Mouse (Mus musculus): ENCODE results near the gene Wdr90. TPM values are rescaled to one million over a fixed set of nuclear protein-coding genes. Genes with fewer than 3 reads are reported as not detected.

Wdr90 gene
- total and polyA plus RNA-seq, 2 experiments from 2014 or later: 14.2 to 36.2 TPM

DNA sequence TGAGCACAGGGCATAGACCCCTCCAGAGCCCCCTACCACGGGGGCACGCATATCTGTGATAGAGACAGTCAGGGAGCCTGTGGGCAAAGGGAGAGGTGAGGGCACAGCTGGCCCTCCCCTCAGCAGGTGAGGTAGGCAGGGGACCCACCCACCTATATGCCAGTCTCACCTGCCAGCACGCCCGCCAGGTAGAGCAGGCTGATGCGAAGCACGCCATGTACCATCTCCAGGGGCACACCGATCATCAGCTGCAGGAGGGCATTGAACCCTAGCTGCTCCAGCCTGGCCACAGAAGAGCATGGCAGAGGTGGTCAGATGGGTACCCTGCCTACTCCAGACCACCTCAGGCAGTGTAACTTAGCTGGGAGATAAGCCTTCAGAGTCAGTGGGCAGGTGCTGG lies 26.0 kb downstream of the Wdr90 start:
- 92% methylated on average over 7 of the region's 7 CpGs for WGBS
- Histone ChIP-seq H3K9ac (replicated peaks; ENCODE audit: low read length, poor library complexity, severe bottlenecking) (no peak overlapping the region), H3K36me3 (ENCODE audit: insufficient read depth, low read length) (peaks cover 41% of the 10 kb centered on the region), H3K9me3 (ENCODE audit: low read length) (no peaks in the 10 kb centered on the region), H3K27ac (ENCODE audit: low read depth, low read length) (no peak overlapping the region), H3K27me3 (ENCODE audit: insufficient read depth, low read length) (no peaks in the 10 kb centered on the region), H3K4me2 (ENCODE audit: low read depth, low read length, poor library complexity, severe bottlenecking) (peak overlapping the region; percentile 76), H3K4me1 (ENCODE audit: insufficient read depth, low read length) (peaks cover 35% of the 10 kb centered on the region), H3K4me3 (ENCODE audit: low read depth, low read length) (no peak overlapping the region)
- no peak for TF ChIP-seq CTCF (IDR thresholded peaks at IDR 0.05)
- DNase-seq (ENCODE audit: low spot score): no peak
- ATAC-seq (ENCODE audit: low FRiP score): no peak

DNA sequence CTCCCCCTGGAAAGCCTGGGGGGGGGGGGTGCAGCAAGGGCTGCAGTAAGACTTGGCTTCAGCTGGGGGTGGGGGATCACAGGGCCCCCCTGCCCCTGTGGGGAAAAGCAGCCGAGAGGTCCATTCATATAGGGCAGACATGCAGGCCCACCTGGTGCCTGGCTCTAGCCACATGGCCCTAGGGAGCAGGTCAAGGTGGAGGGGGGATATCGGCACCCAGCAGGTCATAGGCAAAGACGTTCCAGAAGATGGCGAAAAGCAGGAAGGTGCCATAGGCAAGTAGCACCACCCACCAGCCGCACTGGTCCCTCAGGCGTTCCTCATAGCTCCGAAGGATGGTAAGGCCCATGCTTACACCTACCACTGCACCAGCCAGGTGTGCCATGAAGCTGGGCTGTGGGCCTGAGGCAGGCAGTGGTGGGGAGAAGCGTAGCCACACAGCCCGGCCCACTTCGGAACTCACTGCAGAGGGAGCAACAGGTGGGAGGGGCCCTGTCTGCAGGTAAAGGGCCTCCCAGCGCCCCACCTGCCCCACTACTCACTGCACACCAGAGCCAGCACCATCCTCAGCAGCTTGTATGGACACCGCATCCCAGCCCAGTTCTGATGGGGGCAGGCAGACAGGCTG lies 26.6 kb downstream of the Wdr90 start:
- Histone ChIP-seq H3K27ac (ENCODE audit: low read depth, low read length) (peak overlapping the region; percentile 32; the same call in 1 of the 2 replicates), H3K9ac (replicated peaks; ENCODE audit: low read length, poor library complexity, severe bottlenecking) (0 out of 2 replicates have a peak overlapping the region, but pooled peaks have one; percentile 29), H3K4me1 (ENCODE audit: insufficient read depth, low read length) (peaks cover 40% of the 10 kb centered on the region), H3K27me3 (ENCODE audit: insufficient read depth, low read length) (no peaks in the 10 kb centered on the region), H3K4me2 (ENCODE audit: low read depth, low read length, poor library complexity, severe bottlenecking) (peak overlapping the region; percentile 76), H3K9me3 (ENCODE audit: low read length) (no peaks in the 10 kb centered on the region), H3K4me3 (ENCODE audit: low read depth, low read length) (peak overlapping the region; percentile 81; the same call in 1 of the 2 replicates), H3K36me3 (ENCODE audit: insufficient read depth, low read length) (peaks cover 42% of the 10 kb centered on the region)
- 87% methylated on average over 12 of the region's 12 CpGs for WGBS
- TF ChIP-seq CTCF (IDR thresholded peaks at IDR 0.05): no peak
- ATAC-seq (ENCODE audit: low FRiP score) (no peak), DNase-seq (ENCODE audit: low spot score) (no peak)

DNA sequence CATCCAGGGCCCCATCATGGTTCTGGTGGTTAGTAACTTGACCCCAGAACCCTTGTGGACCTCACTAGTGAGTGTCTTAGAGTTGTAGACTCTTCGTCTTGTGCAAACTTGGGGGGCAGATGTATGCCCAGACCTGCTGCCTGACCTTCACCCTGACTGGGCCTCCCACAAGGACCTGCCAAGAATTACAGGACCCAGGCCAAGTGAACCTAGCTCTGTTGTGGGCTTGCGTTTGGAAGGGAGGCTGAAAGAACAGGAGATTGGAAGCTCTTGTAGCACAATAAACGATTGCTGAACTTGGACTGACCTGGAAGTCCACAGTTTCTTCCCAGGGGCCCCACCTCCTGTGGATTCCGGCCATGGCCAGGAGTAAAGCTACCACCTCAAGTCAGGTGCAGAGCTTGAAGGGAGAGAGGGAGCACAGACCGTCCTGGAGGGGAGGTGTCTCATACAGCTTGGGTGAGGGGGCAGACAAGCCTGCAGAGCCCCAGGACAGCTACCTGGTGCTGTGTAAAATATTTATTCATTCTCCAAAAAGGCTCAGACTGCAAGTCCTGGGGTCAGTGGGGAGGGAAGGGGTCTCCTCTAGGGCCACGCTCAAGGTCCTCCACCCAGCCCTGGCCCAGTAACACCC lies 27.2 kb downstream of the Wdr90 start:
- Histone ChIP-seq H3K27me3 (ENCODE audit: insufficient read depth, low read length) (no peaks in the 10 kb centered on the region), H3K36me3 (ENCODE audit: insufficient read depth, low read length) (peaks cover 36% of the 10 kb centered on the region), H3K27ac (ENCODE audit: low read depth, low read length) (peak overlapping the region; percentile 96; the same call in 1 of the 2 replicates), H3K4me2 (ENCODE audit: low read depth, low read length, poor library complexity, severe bottlenecking) (peak overlapping the region; percentile 76), H3K9me3 (ENCODE audit: low read length) (no peaks in the 10 kb centered on the region), H3K4me1 (ENCODE audit: insufficient read depth, low read length) (peaks cover 43% of the 10 kb centered on the region), H3K4me3 (ENCODE audit: low read depth, low read length) (peak overlapping the region; percentile 81), H3K9ac (replicated peaks; ENCODE audit: low read length, poor library complexity, severe bottlenecking) (peak overlapping the region; percentile 86)
- DNase-seq (ENCODE audit: low spot score): no peak
- no peak for TF ChIP-seq CTCF (IDR thresholded peaks at IDR 0.05)
- 53% methylated on average over 6 of the region's 6 CpGs for WGBS
- no peak for ATAC-seq (ENCODE audit: low FRiP score)

DNA sequence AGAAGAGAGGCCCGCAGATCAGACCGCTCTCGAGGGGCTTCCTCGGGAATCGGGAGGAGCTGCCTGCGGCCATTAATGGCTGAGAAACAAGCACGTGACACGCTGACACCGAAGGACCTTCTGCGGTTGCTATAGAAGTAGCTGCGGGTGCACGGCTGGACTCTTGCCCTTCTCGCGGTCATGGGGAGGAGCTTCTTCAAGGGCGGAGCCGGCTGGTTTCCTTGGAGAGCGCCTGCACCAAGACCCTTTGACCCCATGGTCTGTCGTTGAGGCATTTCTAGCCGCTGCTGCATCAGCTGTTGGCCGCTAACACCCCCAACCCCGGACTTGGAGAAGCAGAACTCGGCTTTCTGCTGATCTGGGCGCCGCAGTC lies 28.0 kb downstream of the Wdr90 start, which contains the start of gene Stub1:
Gene Stub1, minus strand, starts transcription at position 114 of the 373 bp plus-strand sequence.
- H3K4me2 ChIP-seq (ENCODE audit: low read depth, low read length, poor library complexity, severe bottlenecking): peak within 1 kb of the TSS; percentile 76
- DNase-seq (ENCODE audit: low spot score): peak; percentile 94
- H3K36me3 ChIP-seq (ENCODE audit: insufficient read depth, low read length): peaks cover 33% of the 10 kb centered on the region
- peak within 1 kb of the TSS; percentile 96 for H3K27ac ChIP-seq (ENCODE audit: low read depth, low read length)
- peak; percentile 54 for ATAC-seq (ENCODE audit: low FRiP score)
- TF ChIP-seq CTCF (IDR thresholded peaks at IDR 0.05): no peak
- under 1% methylated on average over 24 of the region's 24 CpGs for WGBS
- peaks cover 43% of the 10 kb centered on the region for H3K4me1 ChIP-seq (ENCODE audit: insufficient read depth, low read length)
- peak within 1 kb of the TSS; percentile 81 for H3K4me3 ChIP-seq (ENCODE audit: low read depth, low read length)
- H3K9me3 ChIP-seq (ENCODE audit: low read length): no peaks in the 10 kb centered on the region
- no peaks in the 10 kb centered on the region for H3K27me3 ChIP-seq (ENCODE audit: insufficient read depth, low read length)
- H3K9ac ChIP-seq (replicated peaks; ENCODE audit: low read length, poor library complexity, severe bottlenecking): peak within 1 kb of the TSS; percentile 86

DNA sequence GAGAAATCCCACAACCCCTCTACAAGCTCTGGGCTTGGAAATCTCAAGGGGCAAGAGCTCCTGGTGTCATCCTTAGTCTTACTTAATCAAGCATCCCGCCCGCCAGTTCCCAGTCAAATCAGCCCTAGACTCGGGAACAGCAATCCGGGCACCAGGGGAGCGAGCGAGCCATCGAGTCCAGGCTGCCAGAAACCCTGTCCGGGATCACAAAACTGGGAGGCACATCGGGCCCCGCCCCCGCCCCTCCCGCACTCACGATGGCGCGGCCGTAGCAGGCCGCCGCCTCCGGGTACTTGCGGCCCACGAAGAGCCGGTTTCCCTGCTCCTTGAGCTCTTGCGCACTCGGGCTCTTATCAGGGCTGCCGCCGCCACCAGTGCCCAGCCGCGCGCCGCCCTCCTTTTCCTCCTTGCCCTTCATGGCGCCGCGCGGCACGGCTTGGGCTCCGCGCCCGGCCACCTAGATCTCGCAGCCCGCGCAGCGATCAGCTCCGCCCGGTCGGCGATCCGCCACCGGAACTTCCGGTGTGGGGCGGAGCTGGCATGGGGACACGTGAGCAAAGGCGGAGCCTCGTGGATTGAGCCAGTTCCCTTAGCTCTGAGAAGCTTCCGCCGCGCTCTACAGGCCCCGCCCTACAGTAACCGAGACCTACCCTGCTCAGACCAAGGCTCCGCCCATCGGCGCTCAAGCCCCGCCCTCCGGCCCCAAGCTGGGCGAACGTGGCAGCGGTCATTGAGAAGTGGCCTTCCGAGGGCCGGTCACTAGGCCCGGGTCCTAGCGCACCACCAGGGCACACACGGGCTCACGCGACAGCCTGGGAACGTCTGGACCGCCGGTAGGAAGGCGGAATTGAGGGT lies 28.6 kb downstream of the Wdr90 start:
- Histone ChIP-seq H3K9ac (replicated peaks; ENCODE audit: low read length, poor library complexity, severe bottlenecking) (peak overlapping the region; percentile 86), H3K4me1 (ENCODE audit: insufficient read depth, low read length) (peaks cover 42% of the 10 kb centered on the region), H3K27me3 (ENCODE audit: insufficient read depth, low read length) (no peaks in the 10 kb centered on the region), H3K4me3 (ENCODE audit: low read depth, low read length) (peak overlapping the region; percentile 81), H3K27ac (ENCODE audit: low read depth, low read length) (peak overlapping the region; percentile 96), H3K36me3 (ENCODE audit: insufficient read depth, low read length) (peaks cover 35% of the 10 kb centered on the region), H3K4me2 (ENCODE audit: low read depth, low read length, poor library complexity, severe bottlenecking) (peak overlapping the region; percentile 76), H3K9me3 (ENCODE audit: low read length) (no peaks in the 10 kb centered on the region)
- ATAC-seq (ENCODE audit: low FRiP score) (peak; percentile 90), DNase-seq (ENCODE audit: low spot score) (peak; percentile 100)
- TF ChIP-seq CTCF (IDR thresholded peaks at IDR 0.05): no peak
- under 1% methylated on average over 65 of the region's 77 CpGs for WGBS
